Mouse (Mus musculus) stomach, embryonic 14.5 days (tissue): ENCODE results near the gene Atp2b1. TPM values are rescaled to one million over a fixed set of nuclear protein-coding genes. Genes with fewer than 3 reads are reported as not detected.

Source experiments
- ATAC-seq: fragments of 200-750 bp; cut with Nextera tagmentation; 2 replicates; pipeline ENCODE4 v1.8.0; 2017; ENCODE audit warnings: low read depth, moderate TSS enrichment; ENCODE audit not compliant: insufficient number of reproducible peaks, insufficient read depth, low FRiP score
- H3K27ac ChIP-seq: fragments of 300-500 bp; sonication (generic); 2 replicates; pipeline ENCODE4 v1.5.1; 2014; ENCODE audit warnings: mild to moderate bottlenecking, low read length, moderate library complexity, mixed read lengths
- H3K27me3 ChIP-seq: fragments of 300-500 bp; sonication (generic); 2 replicates; pipeline ENCODE4 v1.6.1; 2014; ENCODE audit warnings: low read length, control low read depth, mixed read lengths; ENCODE audit not compliant: control insufficient read depth, insufficient read depth
- H3K36me3 ChIP-seq: fragments of 300-500 bp; sonication (generic); 2 replicates; pipeline ENCODE4 v1.6.1; 2014; ENCODE audit warnings: mild to moderate bottlenecking, control low read depth, low read length, moderate library complexity, mixed read lengths; ENCODE audit not compliant: control insufficient read depth, insufficient read depth
- H3K4me1 ChIP-seq: fragments of 300-500 bp; sonication (generic); 2 replicates; pipeline ENCODE4 v1.6.1; 2014; ENCODE audit warnings: low read length, control low read depth, mixed read lengths; ENCODE audit not compliant: control insufficient read depth, insufficient read depth
- H3K4me2 ChIP-seq: fragments of 300-500 bp; sonication (generic); replicated peaks from 2 replicates; pipeline ENCODE4 v1.6.1; 2014; ENCODE audit warnings: low read depth, low read length, control low read depth
- H3K4me3 ChIP-seq: fragments of 300-500 bp; sonication (generic); 2 replicates; pipeline ENCODE4 v1.5.1; 2014; ENCODE audit warnings: low read depth, low read length, control low read depth
- H3K9ac ChIP-seq: fragments of 300-500 bp; sonication (generic); replicated peaks from 2 replicates; pipeline ENCODE4 v1.6.1; 2014; ENCODE audit warnings: low read depth, mild to moderate bottlenecking, control low read depth, low read length, moderate library complexity, mixed read lengths
- H3K9me3 ChIP-seq: fragments of 300-500 bp; sonication (generic); 2 replicates; pipeline ENCODE4 v1.6.1; 2016; ENCODE audit warnings: low read depth, low read length, control low read depth; ENCODE audit not compliant: control insufficient read depth
- WGBS: fragments of 180-500 bp; shearing (Covaris S2); extraction: QIAGEN DNeasy Blood & Tissue Kit; methylation state at CpG from one replicate; pipeline ENCODE4 v1.1.7; 2014; 5-methylcytosine and 5-hydroxymethylcytosine counted together
- polyA plus RNA-seq: library from polyadenylated mRNA; unstranded; fragments of >200 nt; fragmentation: Nextera tagmentation; extraction: Ambion mirVana; gene quantifications from 2 replicates; pipeline ENCODE4 v1.2.1, GENCODE M21; 2014

The Atp2b1 gene
- polyA plus RNA-seq, 1 experiment from 2014 or later = 149 TPM

- H3K36me3 ChIP-seq = no peaks in the 10 kb centered on the region
These were observed 8.2 kb upstream of the Atp2b1 start for GRCm38 (mm10) chr10:98905987-98906386.

DNA sequence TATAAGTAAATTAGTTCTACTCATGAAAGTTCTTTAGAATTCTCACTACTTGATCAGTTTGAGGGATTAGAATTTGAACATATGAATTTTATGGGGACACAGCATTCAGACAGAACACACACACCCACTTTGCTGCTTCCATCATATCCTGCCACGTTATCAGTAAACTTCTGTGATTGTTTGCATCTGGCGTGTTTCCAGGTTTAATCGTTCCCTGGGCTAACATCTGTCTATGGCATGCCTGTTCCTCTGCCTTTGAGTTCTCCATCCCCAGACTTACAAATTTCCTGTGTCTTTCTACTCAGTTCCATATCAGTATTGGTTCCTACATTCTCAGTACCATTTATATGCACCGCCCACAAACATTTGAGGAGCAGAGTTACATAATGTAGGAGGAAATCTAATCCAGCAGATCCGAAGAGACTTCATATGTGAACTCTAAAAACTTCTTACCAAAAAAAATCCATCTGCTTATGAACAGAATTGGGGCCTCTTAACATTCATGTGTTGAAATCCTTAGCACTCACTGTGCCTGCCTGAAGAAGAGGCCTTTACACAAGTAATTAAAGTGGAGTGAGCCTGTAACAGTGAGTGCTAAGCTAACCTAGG lies 7.2 kb upstream of the Atp2b1 start:
- Histone ChIP-seq H3K4me2 (no peak overlapping the region), H3K27me3 (no peaks in the 10 kb centered on the region), H3K27ac (no peak overlapping the region), H3K9me3 (no peaks in the 10 kb centered on the region), H3K4me3 (no peak overlapping the region), H3K4me1 (0 out of 2 replicates have a peak, but pooled peaks cover 5% of the 10 kb centered on the region), H3K36me3 (no peaks in the 10 kb centered on the region), H3K9ac (no peak overlapping the region)
- WGBS = 59% methylated on average over 5 of the region's 5 CpGs
- no peak for ATAC-seq

More at GRCm38 (mm10) chr10:98905987-98906386, 8.2 kb upstream of the Atp2b1 start:
- H3K27ac ChIP-seq = no peak overlapping the region
- no peak overlapping the region for H3K9ac ChIP-seq
- 70% methylated on average over 4 of the region's 4 CpGs for WGBS
- no peaks in the 10 kb centered on the region for H3K27me3 ChIP-seq
- peak; percentile 63; the same call in 1 of the 2 replicates for ATAC-seq
- H3K4me3 ChIP-seq = no peak overlapping the region
- 0 out of 2 replicates have a peak, but pooled peaks cover 5% of the 10 kb centered on the region for H3K4me1 ChIP-seq
- H3K9me3 ChIP-seq = no peaks in the 10 kb centered on the region
- no peak overlapping the region for H3K4me2 ChIP-seq

DNA sequence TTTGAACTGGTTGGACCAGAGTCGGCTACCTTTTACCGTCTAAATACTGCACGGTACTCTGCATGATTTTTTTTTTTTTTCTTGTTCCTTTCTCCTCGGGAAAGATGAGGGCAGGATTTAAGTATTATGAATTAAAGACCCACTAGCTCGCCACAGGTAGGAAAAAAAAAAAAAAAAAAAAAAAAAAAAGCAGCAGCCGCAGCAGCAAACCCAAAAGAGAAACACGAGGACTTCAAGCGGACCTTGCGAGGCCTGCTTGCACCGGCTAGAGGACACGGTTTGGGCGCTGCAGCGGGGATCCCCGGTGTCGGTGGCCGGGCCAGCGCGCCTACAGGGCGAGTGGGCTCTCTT lies 621 bp upstream of the Atp2b1 start:
- Histone ChIP-seq H3K9ac (peak overlapping the region; percentile 65), H3K27me3 (no peaks in the 10 kb centered on the region), H3K9me3 (no peaks in the 10 kb centered on the region), H3K27ac (peak overlapping the region; percentile 89), H3K4me2 (peak overlapping the region; percentile 42), H3K36me3 (no peaks in the 10 kb centered on the region), H3K4me3 (peak overlapping the region; percentile 96), H3K4me1 (peaks cover 5% of the 10 kb centered on the region; the same call in 1 of the 2 replicates)
- no peak for ATAC-seq
- 1% methylated on average over 18 of the region's 19 CpGs for WGBS

DNA sequence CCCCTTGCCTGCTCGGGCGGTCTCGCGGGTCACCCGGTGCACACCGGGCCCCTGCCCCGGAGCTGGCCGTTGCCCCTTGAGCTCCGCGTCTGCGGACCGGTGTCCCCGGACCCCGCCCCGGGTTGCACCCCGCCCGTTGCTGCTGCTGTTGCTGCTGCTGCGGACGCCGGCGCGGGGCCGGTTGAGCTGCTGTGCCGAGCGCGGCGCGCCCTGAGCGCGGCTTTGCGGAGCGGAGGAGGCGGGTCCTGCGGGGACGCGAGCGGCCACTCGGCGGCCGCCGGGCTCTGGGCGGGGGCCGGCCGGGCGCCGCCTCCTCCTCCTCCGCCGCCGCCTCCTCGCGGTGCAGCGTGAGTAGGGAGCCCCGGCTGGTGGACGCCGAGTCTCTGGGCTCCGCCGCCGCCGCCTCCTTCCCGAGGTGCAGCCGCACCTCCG lies 620 bp downstream of the Atp2b1 start:
- 1% methylated on average over 38 of the region's 62 CpGs for WGBS
- H3K4me2 ChIP-seq = peak overlapping the region; percentile 84
- H3K36me3 ChIP-seq = no peaks in the 10 kb centered on the region

GRCm38 (mm10) chr10:98915398-98915931 lies 1.3 kb downstream of the Atp2b1 start:
- peak overlapping the region; percentile 96 for H3K4me3 ChIP-seq
- H3K4me1 ChIP-seq = peaks cover 10% of the 10 kb centered on the region; the same call in 1 of the 2 replicates
- under 1% methylated on average over 53 of the region's 54 CpGs for WGBS
- H3K9me3 ChIP-seq = no peaks in the 10 kb centered on the region
- peak overlapping the region; percentile 84 for H3K4me2 ChIP-seq
- ATAC-seq = no peak
- no peaks in the 10 kb centered on the region for H3K36me3 ChIP-seq
- H3K9ac ChIP-seq = peak overlapping the region; percentile 96
- peak overlapping the region; percentile 99 for H3K27ac ChIP-seq
- H3K27me3 ChIP-seq = no peaks in the 10 kb centered on the region

More for the DNA sequence above, 620 bp downstream of the Atp2b1 start:
- ATAC-seq = peak; percentile 86
- Histone ChIP-seq H3K9me3 (no peaks in the 10 kb centered on the region), H3K27me3 (no peaks in the 10 kb centered on the region), H3K4me3 (peak overlapping the region; percentile 96), H3K27ac (peak overlapping the region; percentile 99), H3K9ac (peak overlapping the region; percentile 96), H3K4me1 (peaks cover 9% of the 10 kb centered on the region; the same call in 1 of the 2 replicates)

DNA sequence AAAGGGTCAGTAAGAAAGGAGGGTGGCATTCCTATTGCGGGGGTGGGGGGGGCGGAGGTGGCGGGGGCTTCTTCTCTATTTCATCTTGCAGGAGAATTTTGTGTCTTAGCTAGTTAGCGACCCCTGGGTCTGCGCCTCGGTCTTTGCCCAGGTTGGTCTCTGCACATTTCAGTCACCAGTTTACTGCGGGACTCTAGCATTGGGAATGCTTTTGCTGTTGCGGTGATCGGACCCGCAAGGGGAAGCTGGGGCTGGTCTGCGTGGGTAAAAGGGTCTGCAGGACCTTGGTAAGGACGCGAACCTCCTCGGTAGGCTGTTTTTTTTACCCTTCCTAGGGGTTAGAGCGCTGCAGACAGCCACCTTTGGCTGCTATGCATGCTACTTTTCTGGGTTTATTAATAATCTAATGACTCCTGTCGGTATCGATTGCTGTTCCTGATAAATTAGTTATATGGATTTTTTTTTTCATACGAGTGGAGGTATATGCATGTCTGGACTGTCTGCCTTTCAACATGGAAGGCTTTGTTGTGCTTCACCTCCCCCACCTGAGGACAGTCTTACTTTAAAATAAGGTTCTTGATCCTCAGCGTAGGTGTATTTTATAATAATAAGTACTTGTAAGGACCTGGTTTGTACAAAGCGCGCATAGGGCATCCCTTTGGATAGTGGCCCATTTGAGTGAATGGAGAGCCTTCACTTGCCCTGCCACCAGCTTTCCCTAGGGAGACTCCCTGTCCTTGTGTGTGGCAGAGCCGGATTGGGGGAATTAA lies 2.0 kb downstream of the Atp2b1 start:
- Histone ChIP-seq H3K9ac (peak overlapping the region; percentile 96), H3K27me3 (no peaks in the 10 kb centered on the region), H3K9me3 (no peaks in the 10 kb centered on the region), H3K4me1 (peaks cover 10% of the 10 kb centered on the region; the same call in 1 of the 2 replicates), H3K36me3 (no peaks in the 10 kb centered on the region), H3K27ac (no peak overlapping the region), H3K4me2 (peak overlapping the region; percentile 84), H3K4me3 (peak overlapping the region; percentile 96)
- no peak for ATAC-seq
- 7% methylated on average over 22 of the region's 22 CpGs for WGBS

GRCm38 (mm10) chr10:98916781-98917340 lies 2.7 kb downstream of the Atp2b1 start:
- Histone ChIP-seq H3K4me3 (peak overlapping the region; percentile 96), H3K27me3 (no peaks in the 10 kb centered on the region), H3K4me2 (peak overlapping the region; percentile 84), H3K36me3 (no peaks in the 10 kb centered on the region), H3K4me1 (peaks cover 10% of the 10 kb centered on the region; the same call in 1 of the 2 replicates), H3K9me3 (no peaks in the 10 kb centered on the region), H3K27ac (no peak overlapping the region), H3K9ac (no peak overlapping the region)
- ATAC-seq = no peak
- WGBS = 66% methylated on average over 10 of the region's 10 CpGs

- no peak overlapping the region for H3K9ac ChIP-seq
- H3K27ac ChIP-seq = no peak overlapping the region
- no peak overlapping the region for H3K4me3 ChIP-seq
- H3K9me3 ChIP-seq = no peaks in the 10 kb centered on the region
- no peak for ATAC-seq
- H3K36me3 ChIP-seq = no peaks in the 10 kb centered on the region
- 66% methylated on average over 4 of the region's 4 CpGs for WGBS
- no peak overlapping the region for H3K4me2 ChIP-seq
- peaks cover 9% of the 10 kb centered on the region; the same call in 1 of the 2 replicates for H3K4me1 ChIP-seq
- no peaks in the 10 kb centered on the region for H3K27me3 ChIP-seq
These were observed 10.9 kb downstream of the Atp2b1 start for GRCm38 (mm10) chr10:98925081-98925480.
